Mouse (Mus musculus) adrenal gland, postnatal 36 days (tissue): ENCODE data around the gene Ccr1. TPM values are rescaled to one million over a fixed set of nuclear protein-coding genes. Genes with fewer than 3 reads are reported as not detected.
"Not testable (repeated sequence)": the region's sequence is repeated elsewhere in the genome, so short reads cannot be mapped to it uniquely, and the experiment has no call there.

Source experiments
- DNase-seq, 2 experiments: peaks; one replicate each; pipeline ENCODE4 v3.0.0; 2021; ENCODE audit warnings: mixed read lengths in 1 of 2
- long read RNA-seq, 2 experiments: library from polyadenylated mRNA; stranded (forward); transcript quantifications; one replicate each; pipeline ENCODE4 v2.0.0; 2021; ENCODE audit warnings: borderline sequencing depth in 2 of 2
- total RNA-seq, 2 experiments: library from RNA; stranded (reverse); gene quantifications; 2 replicates each; pipeline ENCODE4 v1.2.3; 2021

Gene Ccr1
- 1 to 10 TPM; 1.3 to 1.5 TPM for total RNA-seq
- long read RNA-seq, experiment 1, result 0 reads
- long read RNA-seq, experiment 2, result 0 reads

- DNase-seq, result no peak
Measured at GRCm38 (mm10) chr9:123968290-123968912, at the start of gene Ccr1. Ccr1 (minus strand) TSS chr9:123968692.

- DNase-seq, result no peak
Measured at GRCm38 (mm10) chr9:124016048-124016447, 47.6 kb upstream of the Ccr1 start.

GRCm38 (mm10) chr9:124014985-124015652 is 46.6 kb upstream of the Ccr1 start:
- DNase-seq, result no peak

- no peak for DNase-seq
Measured at GRCm38 (mm10) chr9:124013270-124013669, 44.8 kb upstream of the Ccr1 start.

GRCm38 (mm10) chr9:124012691-124013090 is 44.2 kb upstream of the Ccr1 start:
- no peak for DNase-seq

- no peak for DNase-seq
Measured at GRCm38 (mm10) chr9:123999784-124000183, 31.3 kb upstream of the Ccr1 start.

GRCm38 (mm10) chr9:123997719-123998118 is 29.2 kb upstream of the Ccr1 start:
- DNase-seq, result no peak

GRCm38 (mm10) chr9:123991312-123991906 is 22.9 kb upstream of the Ccr1 start:
- DNase-seq, result no peak

- DNase-seq, result no peak
Measured at GRCm38 (mm10) chr9:123989671-123990070, 21.2 kb upstream of the Ccr1 start.

GRCm38 (mm10) chr9:123986217-123986616 is 17.7 kb upstream of the Ccr1 start:
- no peak for DNase-seq

GRCm38 (mm10) chr9:123984943-123985342 is 16.5 kb upstream of the Ccr1 start:
- no peak for DNase-seq

GRCm38 (mm10) chr9:123982720-123983119 is 14.2 kb upstream of the Ccr1 start:
- DNase-seq, result no peak

GRCm38 (mm10) chr9:123981909-123982308 is 13.4 kb upstream of the Ccr1 start:
- no peak for DNase-seq

GRCm38 (mm10) chr9:123980858-123981475 is 12.5 kb upstream of the Ccr1 start:
- not testable (repeated sequence) for DNase-seq

- no peak for DNase-seq
Measured at GRCm38 (mm10) chr9:123978308-123978707, 9.8 kb upstream of the Ccr1 start, which contains the start of gene Ccr1l1. Ccr1l1 (minus strand) TSS chr9:123978408.

- DNase-seq, result no peak
Measured at GRCm38 (mm10) chr9:123976876-123977663, 8.6 kb upstream of the Ccr1 start.

GRCm38 (mm10) chr9:123975630-123976029 is 7.1 kb upstream of the Ccr1 start:
- no peak for DNase-seq

GRCm38 (mm10) chr9:123966858-123967495 is 1.5 kb downstream of the Ccr1 start:
- not testable (repeated sequence) for DNase-seq

- no peak for DNase-seq
Measured at GRCm38 (mm10) chr9:123964776-123965175, 3.7 kb downstream of the Ccr1 start.

GRCm38 (mm10) chr9:123960161-123960560 is 8.3 kb downstream of the Ccr1 start:
- no peak for DNase-seq

GRCm38 (mm10) chr9:123957911-123958413 is 10.5 kb downstream of the Ccr1 start:
- DNase-seq, result no peak
